Mouse (Mus musculus): Measurements from ENCODE around the gene Col16a1. TPM values are rescaled to one million over a fixed set of nuclear protein-coding genes. Genes with fewer than 3 reads are reported as not detected.
A peak's percentile ranks its signal among the peaks of the same experiment; 100 is the strongest.

The Col16a1 gene
- polyA plus RNA-seq, 1 experiment from 2014 or later: 3.8 TPM

GRCm38 (mm10) chr4:130128907-130129306 lies 81.3 kb downstream of the Col16a1 start:
- 0 out of 2 replicates have a peak, but pooled peaks cover 5% of the 10 kb centered on the region for H3K4me1 ChIP-seq
- WGBS: 85% methylated on average over 5 of the region's 5 CpGs
- H3K9me3 ChIP-seq (replicated peaks): no peaks in the 10 kb centered on the region
- H3K4me3 ChIP-seq: no peak overlapping the region
- H3K27me3 ChIP-seq (ENCODE audit: low read depth, poor library complexity, severe bottlenecking): no peaks in the 10 kb centered on the region
- peaks cover 42% of the 10 kb centered on the region for H3K36me3 ChIP-seq
- H3K27ac ChIP-seq (replicated peaks): no peak overlapping the region
- no peak for DNase-seq (ENCODE audit: low spot score)

- Histone ChIP-seq H3K4me1 (0 out of 2 replicates have a peak, but pooled peaks cover 5% of the 10 kb centered on the region), H3K36me3 (peaks cover 30% of the 10 kb centered on the region), H3K4me3 (no peak overlapping the region), H3K27me3 (ENCODE audit: low read depth, poor library complexity, severe bottlenecking) (no peaks in the 10 kb centered on the region), H3K27ac (replicated peaks) (no peak overlapping the region), H3K9me3 (replicated peaks) (no peaks in the 10 kb centered on the region)
- no peak for DNase-seq (ENCODE audit: low spot score)
- WGBS: 86% methylated on average over 10 of the region's 10 CpGs
Observed at GRCm38 (mm10) chr4:130130082-130130481, 82.4 kb downstream of the Col16a1 start.

GRCm38 (mm10) chr4:130130641-130131350 lies 83.2 kb downstream of the Col16a1 start:
- no peak overlapping the region for H3K4me3 ChIP-seq
- H3K4me1 ChIP-seq: 0 out of 2 replicates have a peak, but pooled peaks cover 5% of the 10 kb centered on the region
- WGBS: 53% methylated on average over 13 of the region's 13 CpGs
- no peaks in the 10 kb centered on the region for H3K9me3 ChIP-seq (replicated peaks)
- H3K27ac ChIP-seq (replicated peaks): no peak overlapping the region
- no peaks in the 10 kb centered on the region for H3K27me3 ChIP-seq (ENCODE audit: low read depth, poor library complexity, severe bottlenecking)
- H3K36me3 ChIP-seq: peaks cover 23% of the 10 kb centered on the region
- DNase-seq (ENCODE audit: low spot score): no peak

- Histone ChIP-seq H3K27ac (replicated peaks) (no peak overlapping the region), H3K4me1 (0 out of 2 replicates have a peak, but pooled peaks cover 5% of the 10 kb centered on the region), H3K9me3 (replicated peaks) (no peaks in the 10 kb centered on the region), H3K4me3 (no peak overlapping the region), H3K27me3 (ENCODE audit: low read depth, poor library complexity, severe bottlenecking) (peaks cover 5% of the 10 kb centered on the region), H3K36me3 (peaks cover 15% of the 10 kb centered on the region)
- no peak for DNase-seq (ENCODE audit: low spot score)
- WGBS: 83% methylated on average over 7 of the region's 7 CpGs
Observed at GRCm38 (mm10) chr4:130131448-130132105, 83.9 kb downstream of the Col16a1 start.

- no peak overlapping the region for H3K4me3 ChIP-seq
- no peaks in the 10 kb centered on the region for H3K36me3 ChIP-seq
- no peak overlapping the region for H3K27ac ChIP-seq (replicated peaks)
- no peaks in the 10 kb centered on the region for H3K9me3 ChIP-seq (replicated peaks)
- H3K27me3 ChIP-seq (ENCODE audit: low read depth, poor library complexity, severe bottlenecking): peaks cover 23% of the 10 kb centered on the region
- 84% methylated on average over 6 of the region's 6 CpGs for WGBS
- no peak for DNase-seq (ENCODE audit: low spot score)
- peaks cover 8% of the 10 kb centered on the region for H3K4me1 ChIP-seq
Observed at GRCm38 (mm10) chr4:130133399-130133798, 85.8 kb downstream of the Col16a1 start.

GRCm38 (mm10) chr4:130138441-130139213 lies 91.0 kb downstream of the Col16a1 start:
- H3K36me3 ChIP-seq: no peaks in the 10 kb centered on the region
- H3K4me3 ChIP-seq: peak overlapping the region; percentile 65
- DNase-seq (ENCODE audit: low spot score): peak; percentile 87
- H3K9me3 ChIP-seq (replicated peaks): no peaks in the 10 kb centered on the region
- peaks cover 76% of the 10 kb centered on the region for H3K27me3 ChIP-seq (ENCODE audit: low read depth, poor library complexity, severe bottlenecking)
- WGBS: under 1% methylated on average over 57 of the region's 57 CpGs
- peaks cover 28% of the 10 kb centered on the region for H3K4me1 ChIP-seq
- H3K27ac ChIP-seq (replicated peaks): peak overlapping the region; percentile 69

GRCm38 (mm10) chr4:130139214-130139492 lies 91.5 kb downstream of the Col16a1 start, which contains the start of gene Hcrtr1:
Gene Hcrtr1 (minus strand): TSS chr4:130139359.
- H3K27me3 ChIP-seq (ENCODE audit: low read depth, poor library complexity, severe bottlenecking): peaks cover 78% of the 10 kb centered on the region
- no peaks in the 10 kb centered on the region for H3K9me3 ChIP-seq (replicated peaks)
- peak within 1 kb of the TSS; percentile 69 for H3K27ac ChIP-seq (replicated peaks)
- peaks cover 28% of the 10 kb centered on the region for H3K4me1 ChIP-seq
- 2% methylated on average over 15 of the region's 15 CpGs for WGBS
- DNase-seq (ENCODE audit: low spot score): no peak
- peak within 1 kb of the TSS; percentile 65 for H3K4me3 ChIP-seq
- no peaks in the 10 kb centered on the region for H3K36me3 ChIP-seq

- peaks cover 78% of the 10 kb centered on the region for H3K27me3 ChIP-seq (ENCODE audit: low read depth, poor library complexity, severe bottlenecking)
- peak overlapping the region; percentile 43; the same call in 1 of the 2 replicates for H3K27ac ChIP-seq (replicated peaks)
- no peaks in the 10 kb centered on the region for H3K36me3 ChIP-seq
- peaks cover 28% of the 10 kb centered on the region for H3K4me1 ChIP-seq
- no peaks in the 10 kb centered on the region for H3K9me3 ChIP-seq (replicated peaks)
- DNase-seq (ENCODE audit: low spot score): no peak
- WGBS: 61% methylated on average over 9 of the region's 9 CpGs
- no peak overlapping the region for H3K4me3 ChIP-seq
Observed at GRCm38 (mm10) chr4:130140992-130141402, 93.4 kb downstream of the Col16a1 start.

GRCm38 (mm10) chr4:130141786-130142185 lies 94.1 kb downstream of the Col16a1 start:
- Histone ChIP-seq H3K4me3 (no peak overlapping the region), H3K27ac (replicated peaks) (peak overlapping the region; percentile 43; the same call in 1 of the 2 replicates), H3K36me3 (no peaks in the 10 kb centered on the region), H3K27me3 (ENCODE audit: low read depth, poor library complexity, severe bottlenecking) (peaks cover 70% of the 10 kb centered on the region), H3K9me3 (replicated peaks) (no peaks in the 10 kb centered on the region), H3K4me1 (peaks cover 28% of the 10 kb centered on the region)
- DNase-seq (ENCODE audit: low spot score): no peak
- 73% methylated on average over 3 of the region's 3 CpGs for WGBS

- H3K9me3 ChIP-seq (replicated peaks): no peaks in the 10 kb centered on the region
- 86% methylated on average over 10 of the region's 10 CpGs for WGBS
- no peak overlapping the region for H3K4me3 ChIP-seq
- H3K27me3 ChIP-seq (ENCODE audit: low read depth, poor library complexity, severe bottlenecking): peaks cover 26% of the 10 kb centered on the region
- DNase-seq (ENCODE audit: low spot score): no peak
- H3K36me3 ChIP-seq: no peaks in the 10 kb centered on the region
- no peaks in the 10 kb centered on the region for H3K4me1 ChIP-seq
- no peak overlapping the region for H3K27ac ChIP-seq (replicated peaks)
Observed at GRCm38 (mm10) chr4:130148405-130148804, 100.8 kb downstream of the Col16a1 start.
